Mouse (Mus musculus) ES-E14 (cell line): ENCODE results near the gene Pax1. TPM values are rescaled to one million over a fixed set of nuclear protein-coding genes. Genes with fewer than 3 reads are reported as not detected.

Source experiments
- DNase-seq: peaks from one replicate; pipeline ENCODE4 v3.0.0-alpha.2; 2013; ENCODE audit warnings: low read depth, low spot score
- H3K27ac ChIP-seq: 2 replicates; pipeline ENCODE4 v1.5.1; 2012; ENCODE audit warnings: low read depth, mild to moderate bottlenecking, low read length, moderate library complexity, mixed read lengths; ENCODE audit not compliant: poor library complexity, insufficient read depth, severe bottlenecking
- H3K36me3 ChIP-seq: 2 replicates; pipeline ENCODE4 v1.6.1; 2012; ENCODE audit warnings: mild to moderate bottlenecking, low read length, moderate library complexity, mixed read lengths; ENCODE audit not compliant: control insufficient read depth, poor library complexity, insufficient read depth, severe bottlenecking
- H3K4me1 ChIP-seq, 2 experiments: fragments of 150-350 bp in 1 of 2; sonication (generic) in 1 of 2; 2 replicates each; pipeline ENCODE4 v1.6.1; 2012; ENCODE audit warnings: low read length in 2 of 2, mild to moderate bottlenecking in 1 of 2, mixed read lengths in 1 of 2; ENCODE audit not compliant: control insufficient read depth in 2 of 2, insufficient read depth in 2 of 2, poor library complexity in 1 of 2
- H3K4me3 ChIP-seq, 2 experiments: fragments of 150-350 bp in 1 of 2; sonication (generic) in 1 of 2; 2 replicates each; pipeline ENCODE4 v1.5.1; 2012; ENCODE audit warnings: low read length in 2 of 2, low read depth in 1 of 2, mild to moderate bottlenecking in 1 of 2, mixed read lengths in 1 of 2; ENCODE audit not compliant: insufficient read depth in 1 of 2, poor library complexity in 1 of 2, severe bottlenecking in 1 of 2
- H3K9ac ChIP-seq: 2 replicates; pipeline ENCODE4 v1.6.1; 2012; ENCODE audit warnings: low read depth, mild to moderate bottlenecking, low read length, mixed read lengths; ENCODE audit not compliant: poor library complexity, insufficient read depth, severe bottlenecking
- H3K9me3 ChIP-seq: fragments of 150-350 bp; sonication (generic); 2 replicates; pipeline ENCODE4 v1.6.1; 2012; ENCODE audit warnings: low read depth, mild to moderate bottlenecking, low read length; ENCODE audit not compliant: control insufficient read depth, insufficient read depth
- CHD2 ChIP-seq: IDR thresholded peaks from 2 replicates; pipeline ENCODE4 v1.6.1; 2014; ENCODE audit warnings: mild to moderate bottlenecking, low read depth, low read length, inconsistent platforms
- HCFC1 ChIP-seq: IDR thresholded peaks from 2 replicates; pipeline ENCODE4 v1.6.1; 2012; ENCODE audit warnings: low read length, inconsistent platforms, borderline replicate concordance; ENCODE audit not compliant: insufficient read depth
- MAFK ChIP-seq: IDR thresholded peaks from 2 replicates; pipeline ENCODE4 v1.6.1; 2014; ENCODE audit warnings: mild to moderate bottlenecking, low read depth, low read length, inconsistent platforms; ENCODE audit not compliant: insufficient read depth
- ZC3H11A ChIP-seq: IDR thresholded peaks from 2 replicates; pipeline ENCODE4 v1.6.1; 2012; ENCODE audit warnings: low read depth, mild to moderate bottlenecking, inconsistent platforms, low read length, borderline replicate concordance
- ZNF384 ChIP-seq: IDR thresholded peaks from 2 replicates; pipeline ENCODE4 v1.6.1; 2012; ENCODE audit warnings: low read depth, low read length, inconsistent platforms
- in situ Hi-C, 2 experiments: fragments of 600-800 bp; cut with MboI; formaldehyde crosslinking; loops; one replicate each; pipeline ENCODE4 v1.15.1; 2025; ENCODE audit warnings: low sequenced_read_pairs in 2 of 2, inconsistent platforms in 1 of 2; ENCODE audit not compliant: unreplicated experiment in 2 of 2
- total RNA-seq: library from RNA; depleted of rRNA; stranded (reverse); fragments of 300-350 nt; gene quantifications from 2 replicates; pipeline ENCODE4 v1.2.3, GENCODE M21; 2012

Pax1 gene
- total RNA-seq, 1 experiment: 0.31 TPM

DNA sequence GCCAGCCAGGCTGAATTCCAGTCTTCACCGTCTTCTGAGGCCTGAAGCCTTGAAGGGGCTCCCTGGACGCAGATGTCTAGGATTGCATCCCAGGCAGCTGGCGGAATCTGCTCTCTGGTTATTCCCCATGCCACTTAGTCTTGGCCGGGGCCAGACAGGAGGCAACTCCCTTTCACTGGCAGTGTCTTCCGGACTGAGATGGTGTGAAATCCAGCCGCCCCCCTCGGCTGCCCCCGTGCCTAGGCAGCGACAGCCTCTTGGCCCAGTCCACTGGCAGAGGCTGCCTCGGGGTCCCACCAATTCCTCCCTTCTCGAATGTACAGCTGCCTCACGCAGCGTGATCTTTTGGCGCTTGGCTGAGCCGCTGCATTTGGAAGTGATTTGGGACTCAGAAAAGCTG, 23.0 kb upstream of the Pax1 start:
- TF ChIP-seq ZC3H11A (no peak), CHD2 (no peak), MAFK (no peak), ZNF384 (no peak), HCFC1 (no peak)
- no peak overlapping the region; the same call in 1 of the 2 replicates for H3K9ac ChIP-seq
- no peak for DNase-seq
- in situ Hi-C loops: no loop called here
- no peak overlapping the region for H3K27ac ChIP-seq
- no peaks in the 10 kb centered on the region for H3K4me1 ChIP-seq
- peak overlapping the region; percentile 32 to 46; a peak in 3 of 4 replicates for H3K4me3 ChIP-seq
- H3K9me3 ChIP-seq: no peaks in the 10 kb centered on the region
- H3K36me3 ChIP-seq: no peaks in the 10 kb centered on the region

DNA sequence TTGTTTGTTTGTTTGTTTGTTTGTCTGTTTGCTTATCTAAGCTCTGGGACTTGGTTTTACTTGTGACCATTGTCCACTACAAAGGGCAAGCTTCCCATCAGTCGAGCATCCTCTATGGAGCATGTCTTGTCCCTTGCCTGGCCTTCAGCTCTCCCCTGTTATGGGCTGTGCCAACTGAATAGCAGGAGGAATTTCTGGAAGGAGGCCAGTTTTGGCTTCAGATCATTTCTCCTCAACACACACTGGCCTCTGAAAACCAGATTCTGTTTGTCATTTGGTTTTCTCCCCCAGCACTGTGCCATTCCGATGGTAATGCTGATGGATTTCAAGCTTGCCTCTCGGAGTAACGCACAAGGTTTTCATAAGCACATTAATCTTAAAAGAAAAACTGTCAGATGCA, 21.9 kb upstream of the Pax1 start:
- Histone ChIP-seq H3K36me3 (no peaks in the 10 kb centered on the region), H3K4me1 (no peaks in the 10 kb centered on the region), H3K9ac (no peak overlapping the region), H3K27ac (no peak overlapping the region), H3K9me3 (no peaks in the 10 kb centered on the region), H3K4me3 (no peak overlapping the region)
- DNase-seq: no peak
- in situ Hi-C loops: no loop called here
- TF ChIP-seq ZNF384: no peak
- no peak for TF ChIP-seq CHD2
- no peak for TF ChIP-seq ZC3H11A
- TF ChIP-seq HCFC1: no peak
- TF ChIP-seq MAFK: no peak

DNA sequence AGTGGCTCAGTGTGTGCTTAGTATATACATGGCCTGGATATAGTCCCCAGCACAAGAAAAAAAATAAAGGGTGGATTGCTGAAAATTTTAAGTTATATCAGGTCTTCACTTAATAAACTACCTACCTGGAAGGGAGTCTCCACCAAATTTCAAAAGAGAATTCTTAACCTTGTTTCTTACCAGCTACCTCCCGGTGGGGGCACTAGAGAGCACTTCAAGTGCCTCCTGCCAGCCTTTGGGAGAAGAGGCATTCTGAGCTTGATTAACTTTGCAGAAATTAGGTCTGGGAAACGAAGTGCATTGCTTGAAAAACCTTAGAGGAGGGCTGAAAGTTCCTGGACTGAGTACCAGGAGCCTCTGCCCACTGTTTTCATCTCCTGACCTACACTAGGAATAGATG, 19.5 kb upstream of the Pax1 start:
- H3K4me1 ChIP-seq: no peaks in the 10 kb centered on the region
- DNase-seq: no peak
- in situ Hi-C loops: no loop called here
- H3K9me3 ChIP-seq: no peaks in the 10 kb centered on the region
- H3K36me3 ChIP-seq: no peaks in the 10 kb centered on the region
- no peak overlapping the region for H3K27ac ChIP-seq
- no peak overlapping the region for H3K4me3 ChIP-seq
- H3K9ac ChIP-seq: no peak overlapping the region
- TF ChIP-seq ZNF384 (no peak), CHD2 (no peak), ZC3H11A (no peak), HCFC1 (no peak), MAFK (no peak)

DNA sequence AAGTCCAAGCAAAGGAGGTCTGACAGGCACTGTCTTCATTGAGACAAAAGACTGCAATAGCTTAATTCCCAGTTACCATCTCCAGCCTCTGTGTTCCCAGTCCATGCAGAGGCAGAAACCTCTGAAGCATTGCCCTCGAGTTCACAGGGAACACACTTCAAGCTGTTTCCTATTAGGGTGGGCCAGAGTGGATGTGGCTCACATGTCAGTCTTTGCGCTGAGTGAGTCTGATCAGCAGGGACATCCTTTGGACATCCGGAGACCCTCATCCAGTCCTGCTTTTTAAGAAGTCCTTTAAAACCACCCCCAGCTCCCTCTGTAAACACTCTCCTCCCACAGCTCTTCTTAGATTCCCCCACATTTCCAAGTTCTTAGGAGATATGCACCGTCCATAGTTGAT, 2.0 kb upstream of the Pax1 start:
- Histone ChIP-seq H3K4me1 (no peaks in the 10 kb centered on the region; a peak in 1 of 4 replicates), H3K36me3 (no peaks in the 10 kb centered on the region), H3K9ac (no peak overlapping the region), H3K4me3 (no peak overlapping the region), H3K27ac (no peak overlapping the region), H3K9me3 (no peaks in the 10 kb centered on the region)
- DNase-seq: no peak
- TF ChIP-seq ZC3H11A (no peak), ZNF384 (no peak), MAFK (no peak), HCFC1 (no peak), CHD2 (no peak)
- in situ Hi-C loops: loop anchor here (5.0 to 25.0 kb wide), 3 partner anchors 172 to 678 kb away; no protein-coding TSS in a partner anchor

DNA sequence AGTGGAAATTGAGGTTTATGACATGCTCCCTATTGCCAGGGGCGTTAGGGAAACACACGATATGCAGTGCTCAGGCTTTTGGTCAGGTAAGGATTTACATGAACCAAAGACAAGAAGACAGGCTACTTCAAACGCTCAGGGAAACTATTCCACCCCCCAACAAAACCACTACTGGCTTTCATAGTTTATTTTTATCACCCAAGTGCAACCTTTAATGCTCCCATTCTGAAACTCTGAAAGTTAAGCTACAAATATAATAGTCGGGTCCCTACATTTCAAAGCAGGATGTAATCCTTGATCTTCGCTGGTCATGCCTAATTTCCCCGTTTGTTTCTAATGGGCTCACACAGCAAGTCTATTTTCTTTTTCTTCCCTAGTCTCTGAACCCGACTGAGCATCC, 1.3 kb upstream of the Pax1 start:
- H3K9ac ChIP-seq: no peak overlapping the region
- H3K9me3 ChIP-seq: no peaks in the 10 kb centered on the region
- no peak overlapping the region for H3K27ac ChIP-seq
- no peak overlapping the region for H3K4me3 ChIP-seq
- H3K4me1 ChIP-seq: no peaks in the 10 kb centered on the region; a peak in 1 of 4 replicates
- DNase-seq: no peak
- in situ Hi-C loops: loop anchor here (5.0 to 25.0 kb wide), 3 partner anchors 173 to 677 kb away; no protein-coding TSS in a partner anchor
- H3K36me3 ChIP-seq: no peaks in the 10 kb centered on the region
- TF ChIP-seq ZC3H11A (no peak), CHD2 (no peak), MAFK (no peak), ZNF384 (no peak), HCFC1 (no peak)
